Mouse (Mus musculus): Measurements from ENCODE around the gene Cmah. TPM values are rescaled to one million over a fixed set of nuclear protein-coding genes. Genes with fewer than 3 reads are reported as not detected.

Cmah gene
- total RNA-seq, 2 experiments from 2014 or later: 6.8 to 6.9 TPM

DNA sequence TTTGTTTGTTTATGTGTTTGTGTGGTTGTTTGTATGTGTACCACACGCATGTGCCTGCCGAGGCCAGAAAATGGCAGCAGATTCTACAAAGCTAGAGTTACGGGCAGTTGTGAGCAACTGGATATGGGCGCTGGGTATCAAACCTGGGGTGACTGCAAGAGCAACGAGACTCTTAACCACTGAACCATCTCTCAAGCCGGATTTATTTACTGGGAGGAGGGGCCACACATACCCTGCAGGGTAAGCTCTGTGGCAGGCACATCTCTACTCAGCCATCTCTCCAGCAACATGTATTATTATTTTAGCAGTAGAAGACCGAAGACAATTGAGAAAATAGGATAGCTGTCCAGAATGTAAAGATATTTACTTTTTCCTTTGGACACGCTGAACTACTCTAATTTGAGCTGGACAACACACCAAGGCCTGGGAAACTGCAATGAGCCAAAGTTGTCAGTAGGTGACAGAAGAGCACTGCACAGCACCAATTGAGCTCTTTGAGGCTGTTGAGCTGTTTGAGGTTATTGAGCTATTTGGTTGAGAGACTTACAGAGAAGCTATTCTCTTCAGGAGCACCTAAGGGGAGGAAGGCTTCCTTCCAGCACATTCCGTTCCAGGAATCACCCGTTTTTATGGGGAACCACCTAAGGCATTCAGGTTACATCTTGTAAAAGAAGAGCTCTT lies 154.6 kb downstream of the Cmah start:
- DNase-seq: peak; percentile 59

DNA sequence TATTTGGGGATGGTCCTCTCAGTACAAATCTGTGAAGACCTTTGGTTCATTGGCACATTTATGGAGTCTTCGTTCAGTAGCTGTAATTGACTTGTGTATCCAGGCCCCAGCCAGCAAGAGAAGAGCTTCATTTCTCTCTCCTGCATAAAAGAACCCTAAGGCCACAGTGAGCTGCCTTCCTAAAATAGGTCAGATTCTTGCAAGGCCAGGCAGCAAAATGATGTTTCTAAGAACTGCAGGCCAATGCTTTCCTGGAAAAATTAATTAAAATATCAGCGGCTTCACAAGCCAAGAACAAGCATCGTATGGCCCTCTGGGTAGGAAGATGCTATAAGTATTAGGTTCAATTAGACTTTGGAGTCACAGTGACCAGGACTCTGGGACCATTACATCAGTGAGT lies 156.5 kb downstream of the Cmah start:
- no peak for DNase-seq

DNA sequence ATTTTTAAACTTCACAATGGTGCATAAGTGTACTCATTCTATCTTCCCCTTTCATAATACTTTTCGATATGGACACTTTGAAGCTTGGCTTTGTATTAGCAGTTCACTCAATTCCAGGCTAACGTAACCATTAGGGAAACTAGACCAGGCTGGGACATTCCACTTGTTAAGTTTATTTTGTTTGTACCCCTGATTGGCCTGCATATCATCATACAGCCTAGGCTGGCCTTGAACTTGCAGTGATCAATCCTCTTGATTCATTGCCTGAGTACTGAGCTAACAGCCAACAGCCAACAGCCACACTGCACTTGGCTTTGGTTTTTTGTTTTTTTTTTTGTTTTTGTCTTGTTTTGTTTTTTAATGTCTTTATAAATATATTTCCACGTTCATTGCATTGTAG lies 157.6 kb downstream of the Cmah start:
- DNase-seq: no peak

DNA sequence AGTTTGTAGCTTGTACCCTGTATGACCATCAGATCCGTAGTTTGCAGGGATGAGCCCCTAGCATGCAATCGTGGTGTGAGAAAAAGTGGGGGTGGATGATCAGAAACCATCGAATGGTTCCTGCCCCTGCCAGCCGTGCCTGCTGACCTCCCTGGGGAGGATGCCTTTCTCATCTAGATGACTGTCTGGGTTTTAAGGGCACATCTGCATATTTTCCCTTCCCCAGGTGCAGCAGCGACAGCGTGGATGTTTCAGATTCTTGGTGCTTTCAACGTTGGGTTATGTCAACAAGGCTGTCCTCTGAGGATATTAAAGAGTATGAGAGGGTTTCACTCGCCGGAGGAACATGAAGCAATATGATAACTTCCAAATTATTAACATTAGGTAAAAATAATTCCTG lies 158.8 kb downstream of the Cmah start:
- no peak for DNase-seq

DNA sequence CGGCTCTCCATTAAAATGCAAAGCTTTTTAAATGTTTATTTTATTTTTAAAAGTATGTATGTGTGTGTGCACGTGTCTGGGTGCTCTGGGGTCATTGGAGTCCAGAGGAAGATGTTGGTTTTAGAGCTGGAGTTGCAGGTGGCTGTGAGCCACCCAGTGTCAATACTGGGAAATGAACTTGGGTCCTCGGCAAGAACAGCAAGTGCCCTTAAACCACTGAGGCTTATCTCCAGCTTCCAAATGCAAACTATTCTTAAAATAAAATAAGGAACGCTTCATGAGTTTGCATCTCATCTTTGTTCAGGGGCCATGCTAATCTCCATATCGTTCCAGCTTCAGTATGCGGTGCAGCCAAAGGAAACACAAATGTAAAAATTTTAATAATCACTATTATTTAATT lies 159.2 kb downstream of the Cmah start:
- DNase-seq: no peak

DNA sequence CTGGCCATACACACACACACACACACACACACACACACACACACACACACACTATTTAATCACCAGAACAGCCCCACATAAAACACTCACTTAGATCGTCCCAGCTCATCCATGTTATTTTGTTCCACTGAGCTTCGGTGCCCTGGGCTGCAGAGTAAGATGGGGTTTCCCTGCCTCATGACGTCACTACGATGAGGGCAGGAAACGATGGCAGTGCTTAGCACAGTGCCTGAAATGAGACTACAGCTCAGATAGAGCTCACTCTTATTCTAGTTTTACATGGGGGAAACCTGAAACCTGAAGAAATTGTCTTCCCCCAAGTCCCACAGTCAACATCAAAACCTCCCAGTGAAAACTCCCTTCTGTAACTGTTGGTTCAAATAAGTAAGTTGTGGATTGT lies 159.9 kb downstream of the Cmah start:
- DNase-seq: no peak

DNA sequence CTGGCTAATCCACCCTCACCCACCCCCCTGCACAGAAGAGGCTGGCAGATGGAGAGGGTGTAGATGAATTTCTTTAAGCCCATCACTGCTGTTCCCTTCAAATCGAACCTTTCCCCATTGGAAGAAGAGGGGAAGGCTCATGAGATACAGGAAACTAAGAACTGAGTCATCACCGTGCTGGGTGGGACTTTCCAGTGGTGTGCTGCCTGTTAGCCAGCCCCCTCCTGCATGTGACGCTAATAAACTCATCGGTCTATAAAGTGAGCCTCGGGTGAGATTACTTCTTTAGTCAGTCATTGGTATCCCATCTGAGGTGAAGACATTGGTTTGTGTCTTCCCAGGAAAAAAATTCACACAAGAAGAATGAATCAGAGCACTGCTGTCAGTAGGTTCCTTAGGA lies 160.3 kb downstream of the Cmah start:
- DNase-seq: no peak

DNA sequence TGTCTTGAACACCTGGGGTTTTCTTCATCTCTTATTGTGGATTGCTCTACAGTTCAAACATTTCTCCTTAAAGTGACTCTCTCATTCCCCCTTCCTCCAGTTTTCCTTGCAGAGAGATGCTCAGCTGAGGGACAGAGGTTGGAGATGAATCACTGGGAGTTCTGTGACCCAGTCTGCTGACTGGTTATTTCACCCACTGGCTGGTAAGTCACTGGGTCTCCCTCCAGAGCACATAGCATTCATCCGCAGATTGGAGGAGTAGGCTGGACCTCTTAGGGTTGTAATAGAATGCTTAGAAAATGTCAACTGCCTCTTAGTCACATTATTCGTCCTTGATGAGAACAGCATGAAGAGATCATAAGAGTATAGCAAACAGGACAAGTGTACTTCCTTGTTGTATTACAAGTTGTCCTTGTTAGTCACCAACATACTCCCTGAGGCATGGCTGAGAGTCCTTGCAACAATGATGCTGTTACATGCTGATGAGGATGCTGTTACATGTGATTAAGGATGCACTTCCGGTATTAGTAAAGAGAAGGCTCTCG lies 161.4 kb downstream of the Cmah start:
- no peak for DNase-seq

DNA sequence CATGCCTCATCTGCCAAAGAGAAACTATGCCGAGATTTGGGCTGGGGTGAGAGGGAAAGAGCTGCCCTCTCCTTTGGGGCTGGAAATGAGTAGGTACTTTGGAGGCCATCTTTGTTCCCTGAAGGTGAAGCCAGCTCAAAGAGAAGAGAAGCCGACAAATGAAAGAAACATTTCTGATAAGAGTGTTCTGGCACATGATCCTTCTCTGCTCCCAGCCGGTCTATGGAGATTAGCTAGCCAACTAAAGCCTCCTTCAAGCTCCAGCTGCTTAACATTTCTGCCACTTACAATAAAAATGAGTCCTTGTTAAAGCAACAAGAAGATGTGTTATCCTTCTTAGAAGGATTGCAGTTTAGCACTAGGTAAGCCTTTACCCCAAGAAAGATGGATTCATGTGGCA lies 162.3 kb downstream of the Cmah start:
- DNase-seq: no peak

DNA sequence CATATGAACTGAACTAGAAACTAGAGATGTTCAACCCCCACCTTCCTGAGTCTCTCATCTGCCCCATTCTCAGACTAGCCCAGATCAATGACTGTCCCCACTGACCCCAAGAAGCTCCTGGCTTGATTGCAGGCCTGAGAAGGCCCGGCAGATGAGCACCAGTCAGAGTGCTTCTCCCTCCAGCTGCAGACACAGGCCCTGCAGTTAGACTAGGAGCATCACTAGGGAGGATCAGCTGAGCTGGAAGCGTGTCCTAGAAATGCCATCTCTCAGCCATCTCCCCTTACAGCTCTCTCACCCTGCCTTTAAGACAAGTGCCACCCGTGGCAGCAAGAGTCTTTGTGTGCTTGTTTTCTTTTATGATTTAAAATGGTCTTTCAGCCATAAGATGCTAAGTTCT lies 162.8 kb downstream of the Cmah start:
- DNase-seq: no peak

DNA sequence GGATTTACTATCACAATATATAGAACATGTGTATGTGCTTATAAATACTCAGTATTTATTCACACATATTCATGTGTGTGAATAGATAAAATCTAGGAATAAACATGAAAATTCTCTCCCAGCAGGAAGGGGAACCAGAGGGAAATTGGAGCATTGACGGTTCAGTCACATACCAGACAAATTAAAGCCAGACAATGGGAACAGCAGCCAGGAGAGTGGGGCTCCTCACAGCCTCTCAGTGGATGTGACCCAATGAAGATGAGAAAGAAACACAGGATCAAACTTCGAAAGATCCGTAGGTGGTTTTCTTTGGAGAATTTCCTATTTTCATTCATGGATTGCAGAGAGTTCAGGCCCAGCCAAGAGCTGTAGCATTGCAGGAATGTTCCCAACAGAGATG lies 163.9 kb downstream of the Cmah start:
- no peak for DNase-seq

DNA sequence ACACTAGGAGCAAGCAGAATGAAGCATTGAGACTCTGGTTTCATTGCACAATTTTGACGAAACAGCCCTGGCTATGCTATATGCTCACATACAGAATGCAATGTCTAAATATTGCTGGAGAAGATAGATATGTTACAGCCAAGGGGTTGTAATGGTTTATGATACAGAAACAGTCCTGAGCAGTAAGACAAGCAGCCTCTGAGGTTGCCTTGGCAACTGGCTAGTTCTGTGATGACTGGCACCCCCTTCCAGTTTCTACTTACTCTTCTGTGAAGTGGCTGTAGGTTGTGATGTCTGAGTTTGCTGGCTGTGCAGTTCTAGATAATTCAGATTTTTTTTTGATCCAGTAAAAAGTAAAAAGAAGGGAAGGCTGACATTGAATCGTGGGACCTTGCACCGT lies 166.6 kb downstream of the Cmah start:
- DNase-seq: no peak

DNA sequence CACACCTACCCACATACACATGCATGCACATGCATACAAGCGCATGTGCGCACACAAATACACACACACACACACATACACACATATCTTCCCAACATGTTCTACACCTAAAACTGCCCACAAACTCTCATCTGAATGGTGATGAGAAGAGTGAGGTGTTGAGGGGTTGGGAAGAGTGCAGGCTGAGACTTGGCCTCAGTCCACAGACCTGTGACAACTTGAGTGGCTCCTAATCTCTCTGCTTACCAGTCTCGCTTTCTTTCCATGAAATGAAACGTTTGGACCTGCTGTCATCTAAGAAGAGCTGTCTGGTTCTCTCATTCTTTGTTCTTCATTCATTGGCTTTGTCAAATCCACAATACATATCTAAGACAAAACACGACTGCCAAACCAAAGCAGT lies 169.1 kb downstream of the Cmah start:
- no peak for DNase-seq

DNA sequence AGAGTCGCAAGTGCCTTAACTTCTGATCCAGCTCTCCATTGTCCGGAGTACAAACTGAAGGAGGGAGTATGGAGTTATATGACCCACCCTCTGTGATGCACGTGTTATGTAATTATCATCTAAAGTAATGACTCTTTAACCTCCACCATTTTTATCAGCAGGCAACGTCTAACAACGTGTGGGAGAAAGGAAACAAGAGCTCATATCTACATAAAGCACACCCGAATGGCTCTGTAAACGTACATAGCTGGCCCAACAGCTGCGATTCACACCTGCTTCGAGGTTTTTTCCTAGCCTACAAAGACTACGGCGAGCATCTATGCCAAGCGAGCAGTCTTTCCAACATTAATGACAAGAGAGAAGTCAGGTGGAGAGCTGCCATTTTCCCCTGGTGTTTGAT lies 169.8 kb downstream of the Cmah start:
- no peak for DNase-seq

DNA sequence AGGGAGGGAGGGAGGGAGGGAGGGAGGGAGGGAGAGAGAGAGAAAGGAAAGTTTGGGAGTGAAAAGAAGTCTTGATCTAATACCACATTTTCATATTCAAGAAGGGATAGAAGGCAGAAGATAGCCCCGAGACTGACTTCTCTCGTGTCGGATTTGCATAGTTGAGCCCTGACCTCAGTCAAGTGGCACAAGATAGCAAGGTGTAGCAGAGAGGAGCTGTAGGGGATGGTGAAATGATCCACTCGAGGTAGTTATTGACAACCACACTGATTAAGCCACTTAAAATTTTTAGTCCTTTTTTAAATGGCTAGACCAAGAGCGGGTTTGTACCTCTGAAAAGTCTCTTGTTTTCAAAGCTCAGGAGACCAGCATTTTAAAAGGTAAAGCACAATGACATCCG lies 171.1 kb downstream of the Cmah start:
- no peak for DNase-seq

DNA sequence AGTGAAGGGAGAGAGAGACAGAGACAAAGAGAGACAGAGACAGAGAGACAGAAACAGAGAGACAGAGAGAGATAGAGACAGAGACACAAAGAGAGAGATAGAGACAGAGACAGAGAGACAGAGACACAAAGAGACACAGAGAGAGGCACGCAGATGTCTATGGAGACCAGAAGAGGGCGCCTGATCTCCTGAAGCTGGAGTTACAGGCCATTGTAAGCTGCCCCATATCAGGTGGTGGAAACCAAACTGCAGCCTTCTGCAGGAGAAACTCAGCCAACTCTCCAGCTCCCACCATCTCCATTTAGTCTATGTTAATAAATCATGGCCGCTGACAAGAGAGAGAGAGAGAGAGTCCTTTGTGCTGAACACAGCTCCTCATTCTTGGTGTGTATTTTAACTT lies 172.3 kb downstream of the Cmah start:
- peak; percentile 20 for DNase-seq

DNA sequence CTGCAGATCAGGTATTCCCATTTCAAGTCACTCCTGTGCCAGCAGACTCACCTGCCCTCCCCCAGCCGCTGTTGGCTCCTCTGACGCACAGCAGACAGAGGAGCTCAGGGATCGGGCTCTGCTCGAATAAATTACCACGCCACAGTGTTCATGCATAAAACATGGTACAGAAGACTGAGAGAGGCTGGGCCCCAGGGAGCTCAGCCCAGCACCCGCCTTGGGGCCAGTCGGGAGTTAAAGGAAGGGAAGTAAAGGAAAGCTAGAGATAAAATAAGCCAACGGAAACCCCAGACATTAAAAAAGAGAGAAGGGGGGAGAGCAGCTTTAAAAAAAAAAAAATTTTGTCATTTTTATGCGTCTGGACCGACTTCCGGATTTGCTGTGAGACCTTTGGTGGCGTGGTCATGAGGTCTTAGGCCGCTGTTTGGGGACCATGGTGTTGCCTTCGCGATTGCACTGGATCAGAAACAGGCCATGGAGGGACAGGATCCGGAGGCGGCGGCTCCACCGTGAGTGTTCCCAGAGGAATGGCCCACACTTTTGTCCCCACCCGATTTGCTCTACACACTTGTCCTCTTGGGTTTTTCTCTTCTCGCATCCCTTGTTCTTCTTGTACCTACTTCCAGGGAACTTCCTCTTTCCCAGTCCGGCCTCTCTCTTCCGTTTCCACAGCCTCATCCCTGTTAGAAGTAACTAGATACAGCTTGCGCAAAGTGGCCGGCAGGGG lies 174.1 kb downstream of the Cmah start:
- DNase-seq: no peak

DNA sequence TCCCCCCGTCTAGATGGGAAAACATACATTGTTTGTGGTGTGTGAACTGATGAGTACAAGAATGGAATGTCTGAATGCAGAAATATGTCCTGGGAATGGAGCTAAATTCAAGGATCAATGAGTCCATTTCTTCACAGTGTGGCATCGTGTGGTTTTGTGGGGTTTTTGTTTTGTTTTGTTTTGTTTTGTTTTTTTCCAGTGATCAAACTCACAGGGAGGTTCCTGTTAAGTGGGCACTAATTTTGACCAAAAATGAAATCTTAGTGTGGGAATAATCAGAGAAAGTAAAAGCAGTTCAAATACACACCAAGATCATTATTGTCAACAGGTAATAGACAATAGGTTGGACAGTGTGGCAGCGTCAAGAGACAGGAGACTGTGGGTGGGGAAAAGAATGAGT lies 174.7 kb downstream of the Cmah start:
- no peak for DNase-seq

DNA sequence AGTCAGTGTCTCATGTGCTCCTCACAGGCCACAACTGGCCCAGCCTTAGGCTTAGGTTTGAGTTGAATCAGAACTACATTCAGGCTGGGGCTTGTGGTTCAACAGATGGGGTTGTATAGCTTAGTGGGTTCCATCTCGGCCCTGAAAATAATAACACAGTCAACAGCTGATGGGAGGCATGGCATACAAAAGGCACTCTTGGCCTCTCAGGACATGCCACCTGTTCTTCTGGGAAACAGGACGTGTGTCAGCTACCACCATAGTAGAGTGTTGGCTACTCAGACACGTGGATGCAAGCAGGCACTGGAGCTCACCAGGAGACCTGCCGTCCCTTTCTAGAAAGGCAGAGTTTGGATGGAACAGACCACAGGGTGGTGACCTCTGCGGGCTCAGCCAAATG lies 178.6 kb downstream of the Cmah start:
- no peak for DNase-seq

DNA sequence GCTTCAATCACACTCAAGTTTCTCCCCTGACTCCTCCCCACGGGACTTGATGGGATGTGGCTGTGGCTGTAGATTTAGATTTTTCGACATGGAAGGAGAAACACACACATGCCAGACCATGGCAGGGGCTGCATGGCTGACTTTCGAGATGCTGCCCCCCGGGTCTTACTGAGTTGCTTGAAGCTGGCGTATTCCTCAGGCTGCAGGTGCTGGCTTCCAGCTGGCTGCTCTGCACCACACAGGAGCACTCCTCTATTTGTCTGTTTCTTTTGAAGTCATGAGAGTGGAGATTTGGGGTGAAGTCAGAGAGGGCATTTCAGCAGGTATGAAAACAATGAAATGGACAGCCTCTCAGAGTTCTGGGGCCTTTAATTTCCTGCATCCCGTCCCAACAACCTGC lies 180.0 kb downstream of the Cmah start:
- no peak for DNase-seq

DNA sequence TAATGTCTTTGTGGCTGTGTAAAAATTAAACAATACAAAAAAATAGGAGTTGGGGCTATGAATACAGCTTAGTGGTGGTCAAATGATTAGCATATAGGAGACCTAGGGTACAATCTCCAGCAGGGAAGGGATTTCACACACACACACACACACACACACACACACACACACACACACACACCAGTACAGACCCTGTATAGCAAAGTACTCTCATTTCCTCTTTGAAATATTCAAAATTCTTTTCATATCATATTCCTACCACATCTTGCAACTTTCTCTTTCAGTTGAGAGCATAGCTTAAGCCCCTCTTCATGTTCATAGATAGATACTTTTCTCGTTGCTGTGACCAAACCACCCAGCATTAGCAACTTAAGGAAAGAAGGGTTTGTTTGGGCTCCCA lies 181.7 kb downstream of the Cmah start:
- DNase-seq: no peak

DNA sequence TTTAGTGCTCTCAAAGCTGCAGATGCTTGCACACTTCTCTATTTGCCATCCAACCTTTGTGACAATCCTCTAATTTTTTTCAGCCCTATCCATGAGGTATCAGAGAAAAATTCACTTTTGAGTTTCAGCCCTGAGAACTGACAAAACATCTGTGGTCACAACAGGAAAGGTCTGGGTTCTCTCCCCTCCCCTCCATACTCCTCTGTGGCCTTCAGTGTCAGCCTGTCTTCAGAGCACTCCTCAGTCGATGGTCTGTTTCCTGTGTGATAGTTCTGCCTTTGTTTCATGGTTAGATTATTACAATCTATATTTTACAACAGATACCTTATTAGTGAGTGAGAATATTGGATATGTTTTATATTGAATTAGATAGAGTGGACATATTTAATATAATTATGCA lies 184.2 kb downstream of the Cmah start:
- no peak for DNase-seq

DNA sequence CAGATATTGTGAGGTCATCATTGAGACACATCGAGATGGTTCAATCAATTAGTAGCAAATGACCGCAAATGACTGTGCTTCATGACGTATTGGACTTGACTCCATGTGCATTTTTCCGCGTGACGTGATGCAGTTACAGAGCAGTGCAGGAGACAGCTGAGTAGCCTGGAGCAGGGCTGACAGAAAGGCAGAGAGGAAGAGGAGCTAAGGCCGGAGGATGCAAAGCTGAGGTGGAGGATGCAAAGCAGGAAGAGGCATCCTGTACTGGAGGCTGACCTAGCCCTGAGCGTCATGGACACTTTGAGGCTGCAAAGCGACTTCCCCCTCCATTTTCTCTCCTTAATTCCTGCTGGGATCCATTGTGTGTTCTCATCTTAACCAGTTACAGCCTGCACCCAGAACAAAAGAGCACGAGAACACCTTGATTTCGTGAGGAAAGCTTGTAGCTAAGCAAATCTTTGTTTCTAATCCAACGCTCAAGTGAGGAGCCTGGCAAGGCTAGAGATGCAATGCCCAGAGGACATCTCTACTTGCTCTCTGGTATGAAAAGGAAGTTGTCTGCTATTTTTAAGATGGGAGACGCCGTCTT lies 184.8 kb downstream of the Cmah start:
- DNase-seq: no peak

DNA sequence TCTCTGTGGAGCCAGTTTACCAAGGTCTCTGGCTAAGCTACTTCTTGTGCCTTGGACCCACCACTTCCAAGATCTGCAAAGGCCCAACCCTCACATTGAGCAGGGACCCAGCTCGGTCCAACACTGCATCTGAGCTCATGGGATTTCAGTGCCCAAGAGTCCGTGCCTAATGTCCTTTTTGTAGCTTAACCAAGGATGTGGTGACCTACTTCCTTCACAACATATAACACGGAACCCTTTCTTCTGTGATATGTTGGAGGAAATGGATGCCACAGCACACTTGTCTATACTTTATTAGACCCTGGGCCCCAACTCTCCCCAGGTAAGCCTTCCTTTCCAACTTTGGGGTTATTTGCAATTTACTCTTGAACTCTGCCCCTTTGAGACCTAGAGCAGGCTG lies 186.5 kb downstream of the Cmah start:
- DNase-seq: no peak

All from adrenal gland, postnatal 10 days (tissue).